Mouse (Mus musculus) cerebellum, postnatal 4 days (tissue): ENCODE measurements around the gene Hectd2.

ENCODE experiments used
- DNase-seq, 2 experiments: peaks; one replicate each; pipeline ENCODE4 v3.0.0; 2022; ENCODE audit warnings: low spot score in 2 of 2, mixed read lengths in 1 of 2

Gene Hectd2

DNA sequence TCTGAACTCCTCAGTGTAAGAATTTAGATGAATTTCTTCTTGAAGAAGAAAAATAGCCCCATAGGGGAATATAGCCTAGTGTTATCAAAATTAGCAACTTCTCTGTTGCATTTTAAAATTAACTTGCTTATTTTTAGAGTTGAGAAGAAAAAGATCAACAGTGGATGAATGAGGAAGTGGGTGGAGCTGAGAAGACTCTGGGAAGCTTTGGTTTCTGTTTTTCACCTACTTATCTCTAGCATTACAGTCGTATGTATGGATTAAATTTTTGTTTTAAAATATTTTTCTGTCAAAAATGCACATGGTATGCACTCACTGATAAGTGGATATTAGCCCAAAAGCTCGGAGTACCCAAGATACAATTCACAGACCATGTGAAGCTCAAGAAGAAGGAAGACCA is 6.7 kb downstream of the Hectd2 start:
- no peak for DNase-seq

DNA sequence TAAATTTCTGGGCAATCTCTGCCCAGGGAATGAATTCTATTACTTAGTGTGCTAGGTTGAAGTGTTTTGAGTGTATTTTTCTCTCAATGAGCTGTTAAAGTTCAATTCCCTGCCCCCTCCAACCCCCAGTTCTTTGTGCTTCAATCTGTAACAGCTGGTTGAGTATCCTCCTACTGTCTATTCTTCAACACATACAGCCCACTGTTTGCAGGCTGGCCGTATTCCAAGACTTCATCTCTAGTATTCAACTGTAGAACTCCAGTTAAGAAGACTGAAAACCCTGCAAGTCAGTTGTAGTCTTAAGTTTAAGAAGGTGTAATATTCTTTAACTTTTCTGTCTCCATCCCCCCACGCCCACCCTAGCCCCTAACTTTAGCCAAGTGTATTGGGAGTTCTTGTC is 10.0 kb downstream of the Hectd2 start:
- no peak for DNase-seq

DNA sequence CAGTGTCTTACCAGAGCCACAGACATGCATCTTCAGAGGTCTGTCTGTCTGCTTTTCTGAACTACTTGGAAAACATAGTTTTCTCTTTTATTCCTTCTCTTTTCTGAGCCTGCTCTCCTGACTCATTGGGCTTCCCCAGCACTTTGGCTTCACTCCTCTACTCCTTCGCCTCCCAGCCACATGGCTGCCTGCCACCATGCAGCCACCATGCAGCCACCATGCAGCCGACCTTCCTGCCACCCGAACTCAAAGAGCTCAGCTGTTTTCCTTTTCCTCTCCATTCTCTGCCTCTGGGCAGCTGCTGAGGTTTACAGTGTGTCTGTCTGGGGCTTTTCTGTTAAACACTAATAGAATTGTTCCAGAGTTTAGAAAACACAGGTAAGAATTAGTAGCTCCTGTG is 19.5 kb downstream of the Hectd2 start:
- no peak for DNase-seq

DNA sequence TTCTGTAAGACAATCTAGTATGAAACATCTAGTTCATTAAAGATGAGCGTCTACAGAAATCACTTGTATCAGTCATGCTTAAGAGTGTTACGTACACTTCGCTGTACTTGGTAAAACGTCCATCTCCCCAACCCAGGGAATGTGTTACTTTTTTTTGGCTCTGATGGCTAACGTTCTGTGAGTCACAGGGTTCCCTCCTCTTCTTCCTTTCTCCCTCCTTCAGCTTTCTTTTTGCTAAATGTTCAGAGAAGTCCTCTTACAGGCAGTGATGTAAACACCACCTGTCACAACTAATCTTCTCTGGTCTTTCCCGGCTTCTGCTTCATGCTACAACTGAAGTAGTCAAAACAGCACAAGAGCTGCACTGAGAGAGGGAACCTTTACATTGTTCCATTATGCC is 20.7 kb downstream of the Hectd2 start:
- DNase-seq, result no peak

DNA sequence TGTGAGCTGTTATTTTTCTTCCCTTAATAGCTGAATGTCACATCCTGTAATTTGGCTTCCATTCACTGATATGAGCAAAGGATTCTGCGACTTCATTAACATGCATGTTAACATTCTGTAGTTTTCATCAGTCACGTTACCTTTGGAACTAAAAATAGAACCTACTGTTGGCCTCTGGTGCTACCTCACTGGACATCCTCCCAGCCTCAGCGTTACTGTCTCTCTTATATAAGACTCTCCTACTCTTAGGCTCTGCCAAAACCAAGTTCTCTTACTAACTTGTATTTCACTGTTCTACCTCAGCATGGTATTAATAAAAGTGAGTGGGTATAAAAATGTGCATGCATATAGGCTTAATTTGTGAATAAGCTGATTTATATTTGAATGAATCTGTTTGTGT is 26.4 kb downstream of the Hectd2 start:
- DNase-seq, result no peak

DNA sequence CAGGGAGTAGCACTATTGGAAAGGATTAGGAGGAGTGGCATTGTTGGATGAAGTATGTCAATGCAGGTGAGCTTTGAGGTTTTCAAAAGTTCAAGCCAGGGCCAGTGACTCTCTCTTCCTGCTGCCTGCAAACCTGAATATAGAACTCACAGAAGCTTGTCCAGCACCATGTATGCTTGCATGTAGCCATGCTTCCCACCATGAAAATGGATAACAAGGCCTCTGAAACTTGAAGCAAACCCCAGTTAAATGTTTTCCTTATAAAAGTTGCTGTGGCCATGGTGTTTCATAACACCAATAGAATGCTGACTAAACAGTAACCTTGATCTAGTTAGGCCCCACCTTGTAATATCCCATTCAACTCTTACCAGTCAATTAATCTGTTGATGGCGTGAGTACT is 27.7 kb downstream of the Hectd2 start:
- DNase-seq, result no peak

DNA sequence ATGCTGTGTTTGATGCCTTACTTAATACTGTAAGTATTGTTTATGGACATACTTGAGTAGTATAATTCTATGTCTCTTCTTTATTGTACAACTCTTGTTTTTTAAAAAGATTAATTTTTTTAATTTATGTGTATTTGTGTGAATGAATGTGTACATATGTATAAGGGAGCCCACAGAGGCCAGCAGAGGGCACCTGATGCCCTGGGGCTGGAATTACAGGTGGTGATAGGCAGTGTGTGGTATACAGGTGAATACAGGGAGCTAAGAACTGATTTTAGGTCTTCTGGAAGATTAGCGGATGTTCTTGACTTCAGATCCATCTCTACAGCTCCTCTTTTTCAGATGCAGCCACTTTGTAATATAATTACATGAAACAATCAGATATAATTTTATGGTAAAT is 31.1 kb downstream of the Hectd2 start:
- DNase-seq, result no peak

DNA sequence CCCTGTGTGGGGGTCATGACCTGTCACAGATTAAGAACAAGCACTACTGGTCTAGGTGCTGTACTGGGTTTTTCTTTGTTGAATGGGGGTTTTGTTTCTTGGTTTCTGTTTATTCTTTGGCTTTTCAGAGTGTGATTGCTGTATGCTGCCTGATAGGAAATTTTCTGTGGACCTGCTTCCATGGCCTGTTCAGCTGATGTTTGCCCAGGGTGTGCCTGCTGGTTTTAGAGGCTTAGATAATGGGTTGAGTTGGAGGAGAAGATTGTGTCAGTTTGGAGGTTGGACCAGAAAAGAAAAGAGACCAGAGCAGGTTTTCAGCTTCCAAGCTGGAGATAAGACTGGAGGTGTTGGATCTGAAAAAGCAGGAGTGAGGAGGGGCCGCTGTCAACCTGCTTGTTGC is 40.0 kb downstream of the Hectd2 start:
- no peak for DNase-seq

DNA sequence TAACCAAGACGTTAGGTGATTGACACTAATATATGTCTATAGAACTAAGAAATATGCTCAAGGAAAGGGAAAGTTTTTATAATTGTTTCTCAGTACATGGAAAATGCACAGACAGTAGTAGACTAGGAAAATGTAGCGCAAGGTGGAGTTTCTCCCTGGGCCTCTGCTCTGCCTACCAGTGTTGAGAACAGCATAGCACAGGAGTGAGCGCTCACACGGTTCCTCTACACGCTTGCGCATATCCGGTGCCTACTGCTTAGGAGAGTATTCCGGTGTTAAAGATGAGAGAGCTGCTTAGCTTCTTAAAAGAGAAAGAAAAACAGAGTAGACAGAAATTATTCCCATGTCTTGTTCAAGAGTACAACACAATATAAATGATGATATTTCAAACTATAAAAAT is 47.4 kb downstream of the Hectd2 start:
- DNase-seq, result no peak

DNA sequence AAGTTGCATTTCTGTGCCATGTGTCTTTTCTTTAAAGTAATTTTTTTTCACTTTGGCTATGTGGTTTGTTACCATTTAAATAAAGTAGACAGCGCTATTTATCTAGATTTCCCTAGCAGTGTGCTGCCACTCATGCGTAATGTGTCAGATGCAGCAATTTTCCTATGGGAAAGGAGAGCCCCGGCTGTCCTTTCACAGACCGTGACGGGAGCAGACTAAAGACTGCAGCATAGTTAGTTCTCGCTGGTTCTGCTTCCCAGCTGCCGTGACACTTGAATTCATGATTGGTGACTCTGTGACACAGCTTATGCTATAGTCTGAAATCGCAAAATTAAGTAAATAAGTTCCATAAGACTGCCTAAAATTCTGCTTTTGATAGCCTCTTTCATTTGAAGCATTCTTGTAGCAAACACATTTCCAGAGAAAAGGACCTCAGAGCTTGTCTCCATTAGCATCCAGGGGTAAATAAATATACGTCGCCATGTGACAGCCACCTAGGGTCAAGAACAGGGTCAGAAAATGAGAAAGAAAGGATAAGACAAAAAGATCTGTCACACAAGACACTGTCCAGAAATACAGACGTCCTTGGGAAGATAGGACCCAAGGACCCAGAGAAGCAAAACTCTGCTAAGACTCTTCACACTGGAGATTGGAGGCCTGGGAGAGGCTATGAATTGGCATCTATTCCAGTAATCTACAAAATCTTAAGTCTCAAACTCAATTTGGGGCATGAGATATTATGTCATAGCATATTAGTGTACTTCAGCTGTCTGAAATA is 48.3 kb downstream of the Hectd2 start:
- no peak for DNase-seq

DNA sequence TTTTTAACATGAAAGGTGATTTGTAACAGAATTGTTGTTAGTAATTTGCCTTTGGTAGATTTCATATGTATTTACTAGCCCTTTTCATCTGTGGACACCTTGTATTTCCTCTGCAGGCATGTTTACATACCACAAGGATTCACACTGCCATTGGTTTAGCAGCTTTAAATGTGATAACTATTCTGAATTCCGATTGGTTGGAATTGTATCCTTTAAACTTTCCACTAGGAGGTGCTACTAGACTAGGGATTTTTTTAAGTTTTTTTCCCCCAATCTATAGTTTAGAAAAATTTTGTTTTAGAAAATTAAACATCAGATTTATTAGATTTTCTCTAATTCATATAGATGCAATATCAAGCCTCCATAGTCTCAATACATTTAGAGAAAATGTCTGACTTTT is 51.8 kb downstream of the Hectd2 start:
- DNase-seq, result no peak

DNA sequence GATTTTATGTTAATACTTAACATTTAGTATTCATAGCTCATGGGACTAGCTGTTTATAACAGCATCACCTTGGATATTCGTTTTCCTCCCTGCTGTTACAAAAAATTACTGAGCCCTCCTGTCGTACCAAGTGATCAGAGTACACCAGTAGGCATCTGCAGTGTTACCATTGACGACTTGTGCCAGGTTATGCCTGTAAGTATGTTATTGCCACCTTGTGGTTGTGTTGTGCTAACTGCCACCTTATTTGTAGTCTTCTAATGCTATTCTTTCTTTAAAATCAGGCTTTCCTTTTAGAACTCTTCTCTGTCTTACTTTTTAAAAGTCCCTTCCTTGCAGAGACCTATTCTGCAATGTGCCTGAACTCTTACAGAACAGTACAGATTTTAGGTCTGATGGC is 54.8 kb downstream of the Hectd2 start:
- DNase-seq, result no peak

DNA sequence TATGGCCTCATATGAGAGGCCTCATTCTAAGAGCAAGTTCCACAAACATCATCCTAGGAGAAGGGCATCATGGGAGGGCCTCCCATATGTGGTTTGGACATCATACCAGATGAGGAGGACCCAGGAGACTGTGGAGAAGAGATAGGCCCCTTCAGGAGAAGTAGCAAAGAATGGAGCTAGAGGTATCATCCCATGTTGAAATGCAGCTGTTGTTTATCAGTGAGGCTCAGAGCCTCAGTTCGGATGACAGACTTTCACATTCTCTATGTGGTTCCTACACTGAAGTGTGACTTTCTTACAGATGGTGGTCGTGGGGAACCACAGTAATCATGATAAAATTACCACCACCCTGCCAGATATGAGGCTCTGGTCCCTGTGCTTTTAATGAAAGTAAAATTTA is 55.9 kb downstream of the Hectd2 start:
- DNase-seq, result no peak

DNA sequence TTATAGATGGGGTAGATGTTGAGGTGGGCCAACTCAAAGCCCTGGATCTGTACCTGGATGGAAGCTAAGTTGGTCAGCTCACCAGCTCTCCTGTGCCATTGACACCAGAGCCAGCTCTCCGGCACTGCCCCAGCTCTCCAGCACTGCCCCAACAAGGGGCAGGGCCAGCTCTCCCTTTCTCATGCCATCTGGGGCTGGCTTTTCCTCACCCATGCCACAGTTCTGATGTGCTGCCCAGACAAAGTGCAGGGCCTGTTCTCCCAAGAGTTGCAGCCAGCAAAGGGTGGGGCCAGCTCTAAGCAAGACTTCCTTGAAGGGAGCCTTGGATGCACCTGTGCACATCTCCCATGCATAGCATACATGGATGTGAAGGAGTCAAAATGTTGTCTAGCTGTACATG is 71.5 kb downstream of the Hectd2 start:
- DNase-seq, result no peak

DNA sequence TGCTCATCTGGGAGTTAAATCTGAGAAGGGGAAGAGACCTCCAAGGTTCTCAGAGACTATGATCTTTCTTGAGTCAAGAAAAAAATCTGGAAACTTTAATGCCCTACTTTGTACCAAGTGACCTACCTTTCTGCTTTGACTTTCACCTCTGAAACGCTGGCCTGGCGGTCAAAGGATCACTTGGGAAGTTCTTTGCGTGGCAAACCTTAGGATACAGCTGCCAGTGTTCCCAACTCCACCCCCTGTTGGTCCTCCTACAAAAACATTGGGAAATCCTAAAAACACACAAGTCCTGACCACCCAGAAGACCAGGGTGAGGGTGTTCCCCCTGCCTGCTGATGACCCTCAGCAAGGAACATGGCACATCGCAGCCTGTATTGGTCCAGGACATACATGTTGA is 72.4 kb downstream of the Hectd2 start:
- no peak for DNase-seq

DNA sequence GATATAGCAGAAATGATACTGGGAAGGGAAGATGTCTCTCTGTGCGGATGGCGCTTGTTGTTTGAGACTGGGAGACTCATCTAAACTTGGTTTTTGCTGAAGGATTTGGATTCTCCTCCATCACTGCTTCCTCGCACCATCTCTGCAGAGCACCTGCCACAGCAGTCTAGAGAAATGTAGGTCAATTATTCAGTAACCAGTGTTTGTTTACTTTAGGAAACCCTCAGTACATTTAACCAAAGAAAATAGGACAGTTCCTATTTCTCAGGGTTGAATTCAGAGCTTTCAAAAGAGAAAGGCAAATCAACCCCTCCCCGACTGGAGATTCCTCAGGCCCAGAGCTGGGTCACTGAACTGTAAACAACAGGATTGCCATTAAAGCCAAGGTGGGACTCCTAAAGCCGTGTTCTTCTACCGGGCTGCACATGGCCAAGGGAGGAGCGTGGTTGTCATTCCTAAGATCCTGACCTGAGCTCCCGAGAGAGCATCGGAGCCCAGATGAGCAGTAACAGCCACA is 75.0 kb downstream of the Hectd2 start:
- DNase-seq, result no peak

DNA sequence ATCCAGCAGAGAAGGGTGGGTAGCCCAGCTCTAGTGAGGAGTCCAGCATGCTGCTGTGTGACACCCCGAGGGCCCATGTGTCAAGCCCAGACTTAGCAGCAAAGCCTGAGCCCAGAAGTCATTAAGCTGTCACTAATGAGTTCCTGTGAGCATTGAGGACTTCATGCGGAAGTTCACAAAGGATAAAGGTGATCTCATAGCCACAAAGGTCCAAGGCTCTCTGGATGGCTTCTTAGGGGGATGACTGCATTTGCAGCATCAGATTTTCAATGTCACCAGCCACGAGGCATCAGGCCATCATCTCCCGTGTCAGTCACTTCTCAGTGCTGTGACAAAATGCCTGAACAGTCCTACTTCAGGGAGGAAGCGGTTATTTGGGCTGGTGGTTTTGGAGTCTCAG is 75.9 kb downstream of the Hectd2 start:
- DNase-seq, result no peak

DNA sequence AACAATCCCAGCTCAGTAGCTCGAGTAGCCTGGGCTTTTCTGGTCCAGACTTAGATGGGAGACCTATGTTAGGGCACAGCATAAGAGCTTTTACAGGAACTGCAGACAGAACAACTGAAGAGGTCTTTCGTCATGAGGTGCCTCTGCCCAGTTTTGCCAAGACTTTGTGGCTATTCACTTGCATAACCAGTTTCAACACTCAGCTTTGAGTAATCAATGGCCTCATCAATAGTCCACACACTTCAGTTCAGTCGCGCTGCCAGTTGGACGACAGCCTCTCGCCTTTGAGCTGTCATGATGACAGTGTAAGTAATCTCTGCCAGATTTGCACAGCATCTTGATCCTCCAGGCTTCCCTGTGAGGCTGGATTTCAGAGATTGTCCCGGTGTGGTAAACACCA is 80.3 kb downstream of the Hectd2 start:
- DNase-seq, result no peak

DNA sequence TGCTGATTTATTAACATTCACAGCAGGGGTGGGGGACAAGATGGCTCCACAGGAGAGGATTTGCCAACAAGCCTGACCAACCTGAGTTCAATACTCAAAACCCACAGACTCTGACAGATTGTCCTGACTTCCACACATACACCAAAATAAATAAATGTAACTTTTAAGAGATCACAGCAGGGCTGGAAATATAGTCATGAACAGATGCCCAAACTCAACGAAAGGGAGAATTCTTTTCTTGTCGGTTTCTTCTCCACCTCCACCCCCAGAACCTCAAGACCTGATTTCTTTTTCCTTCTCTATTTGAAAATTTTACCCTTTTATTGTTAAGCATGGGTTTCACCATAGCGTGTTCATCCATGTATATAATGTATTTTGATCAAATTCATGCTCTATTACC is 82.8 kb downstream of the Hectd2 start:
- no peak for DNase-seq

DNA sequence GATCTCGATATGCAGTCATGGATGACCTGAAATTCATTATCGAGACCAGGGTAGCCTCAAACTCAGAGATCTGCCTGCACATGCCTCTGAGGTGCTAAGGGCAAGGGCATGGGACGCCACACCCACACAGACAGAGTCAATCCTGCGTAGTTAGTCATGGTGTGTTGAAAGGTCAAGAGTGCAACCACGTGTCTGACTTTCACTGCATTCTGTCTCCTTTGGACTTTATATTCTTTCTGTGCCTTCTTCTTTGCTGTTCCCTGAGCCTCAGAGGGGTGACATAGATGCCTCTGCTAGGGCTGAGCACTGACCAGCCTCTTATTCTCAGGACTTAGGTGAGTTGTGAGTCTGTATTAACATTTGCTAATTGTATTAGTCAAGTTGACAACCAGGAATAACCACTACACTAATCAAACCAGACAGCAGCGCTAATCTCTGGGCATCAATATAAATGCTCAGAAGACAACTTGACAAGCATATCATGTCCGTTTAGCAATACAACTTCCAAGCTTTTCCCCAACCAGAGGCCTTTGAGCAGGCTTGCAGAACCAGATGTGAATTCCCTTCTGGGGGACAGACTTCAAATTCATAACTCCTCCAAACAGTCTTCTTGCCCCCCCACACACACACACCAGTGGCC is 83.6 kb downstream of the Hectd2 start:
- no peak for DNase-seq

DNA sequence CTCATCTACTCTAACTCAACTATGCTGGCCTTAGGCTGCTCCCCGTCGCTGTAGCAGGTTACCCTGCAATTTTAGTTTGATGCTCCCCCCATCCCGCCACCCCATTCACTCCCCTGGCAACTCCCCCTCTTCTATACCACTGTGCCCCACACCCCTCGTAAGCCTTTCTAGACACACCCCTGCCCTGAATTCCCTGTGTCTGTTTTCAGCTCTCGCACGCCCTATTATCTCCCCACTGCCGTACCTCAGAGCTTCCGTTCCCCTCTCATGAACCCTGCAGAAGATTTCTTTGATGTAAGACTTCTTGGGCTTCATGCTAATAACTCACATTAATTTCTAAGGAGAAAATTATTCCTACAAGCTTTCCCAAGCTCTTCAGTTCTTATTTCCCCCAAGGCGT is 84.6 kb downstream of the Hectd2 start:
- no peak for DNase-seq

DNA sequence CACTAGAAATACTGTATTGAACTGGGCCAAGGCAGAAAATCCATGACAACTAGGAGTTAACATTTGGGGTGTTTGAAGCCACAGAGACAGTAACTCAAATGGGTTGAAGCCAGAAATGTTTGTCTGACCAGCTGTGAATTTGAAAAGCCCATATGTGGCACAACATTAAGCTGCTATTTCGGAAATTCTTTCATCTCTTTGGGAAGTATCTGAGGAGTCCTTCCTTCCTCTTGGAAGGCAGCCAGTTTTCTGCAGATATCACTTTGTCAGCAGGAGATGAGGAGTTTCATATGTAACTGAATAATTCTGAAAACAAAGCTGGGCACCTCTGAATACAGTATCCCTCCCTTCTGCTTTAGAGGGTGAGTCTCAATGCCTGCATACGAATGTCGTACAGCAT is 86.7 kb downstream of the Hectd2 start:
- DNase-seq, result no peak

DNA sequence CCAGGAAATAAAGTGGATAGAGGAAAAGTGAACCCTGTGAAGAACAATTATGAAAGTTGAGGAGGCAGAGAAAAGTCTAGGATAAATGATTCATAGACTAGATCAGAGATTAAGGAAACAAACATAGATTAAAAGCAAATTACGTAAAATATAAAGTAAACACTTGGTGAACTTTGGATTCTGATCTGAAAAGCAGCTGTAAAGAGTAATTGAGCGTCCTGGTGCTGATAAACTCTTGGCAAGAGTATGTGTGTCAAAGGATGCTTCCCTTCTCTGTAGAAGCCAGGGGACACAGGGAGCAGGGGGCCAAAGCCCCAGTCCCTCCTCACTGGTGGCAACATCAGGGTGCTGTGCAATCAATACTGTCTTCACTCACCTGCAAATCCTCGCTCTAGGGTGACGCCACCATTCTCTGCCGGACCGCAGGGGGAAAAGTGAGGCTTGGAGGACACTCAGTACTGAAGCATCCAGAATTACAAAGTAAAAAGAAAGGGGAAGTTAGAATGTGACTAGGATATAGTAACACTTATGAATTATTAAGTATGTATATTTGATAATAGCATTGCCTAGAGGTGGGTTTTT is 91.0 kb downstream of the Hectd2 start:
- DNase-seq, result no peak
